Mouse (Mus musculus) kidney, adult 2 months (tissue): Measurements from ENCODE around the gene Thrap3.

Source experiments
- CTCF ChIP-seq: fragments of 200-500 bp; conservative IDR thresholded peaks from 2 replicates; pipeline ENCODE4 v1.5.1; 2011; ENCODE audit warnings: low read depth, mild to moderate bottlenecking, control low read depth, low read length, moderate library complexity, mixed read lengths; ENCODE audit not compliant: insufficient read depth, insufficient read length
- POLR2A ChIP-seq: fragments of 200-500 bp; IDR thresholded peaks from one replicate; pipeline ENCODE4 v1.6.1; 2011; ENCODE audit warnings: low read depth, low read length, control low read depth

DNA sequence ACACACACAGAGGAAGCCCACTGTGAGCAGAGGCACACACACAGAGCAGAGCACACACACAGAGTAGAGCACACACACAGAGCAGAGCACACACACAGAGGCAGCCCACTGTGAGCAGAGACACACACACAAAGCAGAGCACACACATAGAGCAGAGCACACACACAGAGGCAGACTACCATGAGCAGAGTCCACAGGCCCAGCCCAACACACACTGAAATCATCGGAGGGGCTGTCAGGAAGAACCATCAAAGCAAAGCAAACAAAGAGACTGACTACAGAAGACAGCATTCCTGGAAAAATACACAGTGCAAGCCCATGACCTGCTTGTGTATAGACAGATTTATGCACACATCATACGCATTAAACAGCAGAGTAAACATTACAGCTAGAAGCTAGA is 46.7 kb downstream of the Thrap3 start:
- no peak for TF ChIP-seq POLR2A
- no peak for TF ChIP-seq CTCF
